Mouse (Mus musculus): Measurements from ENCODE around the gene Tlx3. TPM values are rescaled to one million over a fixed set of nuclear protein-coding genes. Genes with fewer than 3 reads are reported as not detected.

Gene Tlx3
- 0.18 TPM in 1 of 2 replicates, not detected in the other for polyA plus RNA-seq (2014; fragmentation: Nextera tagmentation; extraction: Ambion mirVana)

DNA sequence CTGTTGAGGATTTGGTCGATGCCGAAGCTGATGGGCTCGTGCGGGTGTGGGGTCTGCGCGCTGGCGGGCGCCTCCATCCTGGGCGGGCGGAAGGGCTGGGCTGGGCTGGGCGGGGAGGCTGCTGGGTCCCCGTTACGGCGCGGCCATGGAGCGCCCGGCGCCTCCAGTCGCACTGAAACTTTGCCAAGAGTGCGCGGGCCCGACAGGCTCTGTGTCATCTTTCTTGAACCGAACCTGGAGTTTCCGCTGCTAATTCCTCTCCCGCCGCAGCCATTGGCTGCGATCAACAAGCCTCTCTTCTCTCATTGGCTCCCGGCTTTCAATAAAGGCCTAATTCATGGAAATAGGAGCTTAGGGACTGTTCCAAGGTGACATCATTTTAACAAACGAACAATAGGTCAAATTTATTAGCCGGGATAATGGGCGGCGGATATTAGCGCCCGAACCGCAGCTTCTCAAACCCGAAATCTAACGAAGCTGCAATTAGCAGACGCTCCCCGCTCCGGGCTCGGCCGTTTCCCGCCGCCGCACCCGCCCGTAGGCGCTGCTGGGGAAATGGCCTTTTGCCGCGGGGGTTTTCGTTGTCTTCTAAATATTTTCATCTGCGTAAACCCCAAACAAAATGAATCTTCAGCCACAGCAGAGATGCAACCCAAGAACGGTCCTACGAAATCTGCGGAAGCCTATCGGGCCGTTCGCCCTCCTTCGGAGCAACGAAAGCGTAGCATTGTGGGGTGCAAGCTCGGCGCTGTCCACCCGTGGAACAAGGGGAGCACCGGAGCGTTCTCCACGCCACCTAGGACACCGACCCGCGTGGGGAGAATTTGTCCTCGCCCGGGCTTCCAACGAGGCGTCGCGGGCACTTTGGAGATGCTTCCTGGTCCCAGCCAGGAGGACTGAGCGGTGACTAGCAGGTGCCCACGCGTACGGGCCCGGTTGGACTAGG is at the start of gene Tlx3:
TSS of gene Tlx3 (minus strand) at position 207 of the 946 bp plus-strand sequence.
- 0 out of 2 replicates have a peak, but pooled peaks have one; percentile 11 for ATAC-seq (ENCODE audit: insufficient number of reproducible peaks, insufficient read depth, low FRiP score, low read depth)
- no peaks in the 10 kb centered on the region for H3K36me3 ChIP-seq (ENCODE audit: control insufficient read depth, insufficient read depth, low read length)
- peak within 1 kb of the TSS; percentile 3 to 23; a peak in 2 of 4 replicates for H3K4me3 ChIP-seq (ENCODE audit: control insufficient read depth in 1 of 2, insufficient read depth in 1 of 2, low read depth in 1 of 2, low read length in 2 of 2)
- H3K27me3 ChIP-seq (ENCODE audit: control insufficient read depth, insufficient read depth, low read length) = peaks cover 98% of the 10 kb centered on the region
- H3K4me1 ChIP-seq (ENCODE audit: control insufficient read depth in 2 of 2, insufficient read depth in 2 of 2, low read length in 2 of 2) = peaks cover 0 to 23% of the 10 kb centered on the region in 2 experiments; a peak in 3 of 4 replicates
- H3K4me2 ChIP-seq (ENCODE audit: low read length) = peak within 1 kb of the TSS; percentile 47
- H3K9ac ChIP-seq (ENCODE audit: low read length) = no peak within 1 kb of the TSS
- H3K9me3 ChIP-seq (ENCODE audit: control insufficient read depth, low read length) = no peaks in the 10 kb centered on the region
- H3K27ac ChIP-seq (replicated peaks in 1 of 2; ENCODE audit: control insufficient read depth in 1 of 2, insufficient read depth in 1 of 2, low read depth in 2 of 2, low read length in 2 of 2) = no peak within 1 kb of the TSS
- WGBS = 1% methylated on average over 78 of the region's 81 CpGs

DNA sequence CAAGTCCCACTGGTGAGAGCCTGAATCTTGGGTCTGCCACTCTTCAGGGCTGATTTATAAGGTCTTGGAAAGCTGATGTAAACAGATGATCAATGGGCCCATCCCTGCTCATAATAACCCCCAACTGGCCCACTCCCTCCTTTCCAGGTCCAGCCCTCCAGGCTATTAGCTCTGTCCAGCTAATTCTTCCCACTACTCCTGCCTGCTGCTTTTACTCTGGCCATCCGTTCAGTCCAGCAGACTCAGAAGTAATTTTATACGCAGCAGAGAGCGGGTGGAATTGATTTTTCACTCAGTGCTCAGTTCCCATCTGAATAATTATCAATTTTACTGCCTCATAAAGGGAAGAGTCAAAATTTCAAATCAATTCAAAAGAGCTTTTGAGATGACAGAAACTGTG is 36.9 kb upstream of the Tlx3 start:
- H3K36me3 ChIP-seq (ENCODE audit: control insufficient read depth, insufficient read depth, low read length) = no peaks in the 10 kb centered on the region
- 85% methylated on average over 3 of the region's 3 CpGs for WGBS
- no peaks in the 10 kb centered on the region for H3K9me3 ChIP-seq (ENCODE audit: control insufficient read depth, low read length)
- H3K4me2 ChIP-seq (ENCODE audit: low read length) = no peak overlapping the region
- no peaks in the 10 kb centered on the region for H3K27me3 ChIP-seq (ENCODE audit: control insufficient read depth, insufficient read depth, low read length)
- no peak overlapping the region for H3K27ac ChIP-seq (replicated peaks in 1 of 2; ENCODE audit: control insufficient read depth in 1 of 2, insufficient read depth in 1 of 2, low read depth in 2 of 2, low read length in 2 of 2)
- no peaks in the 10 kb centered on the region for H3K4me1 ChIP-seq (ENCODE audit: control insufficient read depth in 2 of 2, insufficient read depth in 2 of 2, low read length in 2 of 2)
- H3K4me3 ChIP-seq (ENCODE audit: control insufficient read depth in 1 of 2, insufficient read depth in 1 of 2, low read depth in 1 of 2, low read length in 2 of 2) = no peak overlapping the region
- ATAC-seq (ENCODE audit: insufficient number of reproducible peaks, insufficient read depth, low FRiP score, low read depth) = no peak
- H3K9ac ChIP-seq (ENCODE audit: low read length) = no peak overlapping the region

DNA sequence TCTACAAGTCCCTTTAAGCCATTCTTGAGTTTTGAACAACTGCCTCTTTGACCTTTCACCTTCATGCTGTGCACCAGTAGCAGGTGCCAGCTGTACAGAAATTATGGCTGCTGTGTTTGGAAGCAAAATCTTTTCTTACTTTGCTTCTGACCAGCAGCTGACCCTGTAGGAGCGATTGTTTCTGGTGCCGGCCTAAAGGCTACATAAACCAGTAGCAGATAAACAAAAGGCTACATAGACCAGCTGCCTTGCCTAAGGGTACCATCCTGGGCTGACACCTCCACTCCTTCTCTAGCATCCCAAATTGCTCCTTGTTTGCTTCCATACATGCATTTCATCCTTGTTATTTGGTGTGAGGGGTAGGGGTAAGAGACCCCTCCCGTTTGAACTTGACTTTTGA is 30.7 kb upstream of the Tlx3 start:
- no peak overlapping the region for H3K4me2 ChIP-seq (ENCODE audit: low read length)
- no peaks in the 10 kb centered on the region for H3K4me1 ChIP-seq (ENCODE audit: control insufficient read depth in 2 of 2, insufficient read depth in 2 of 2, low read length in 2 of 2)
- H3K36me3 ChIP-seq (ENCODE audit: control insufficient read depth, insufficient read depth, low read length) = no peaks in the 10 kb centered on the region
- no peak overlapping the region for H3K4me3 ChIP-seq (ENCODE audit: control insufficient read depth in 1 of 2, insufficient read depth in 1 of 2, low read depth in 1 of 2, low read length in 2 of 2)
- H3K9me3 ChIP-seq (ENCODE audit: control insufficient read depth, low read length) = no peaks in the 10 kb centered on the region
- H3K27me3 ChIP-seq (ENCODE audit: control insufficient read depth, insufficient read depth, low read length) = no peaks in the 10 kb centered on the region
- ATAC-seq (ENCODE audit: insufficient number of reproducible peaks, insufficient read depth, low FRiP score, low read depth) = no peak
- 71% methylated on average over 3 of the region's 3 CpGs for WGBS
- no peak overlapping the region for H3K27ac ChIP-seq (replicated peaks in 1 of 2; ENCODE audit: control insufficient read depth in 1 of 2, insufficient read depth in 1 of 2, low read depth in 2 of 2, low read length in 2 of 2)
- no peak overlapping the region for H3K9ac ChIP-seq (ENCODE audit: low read length)

DNA sequence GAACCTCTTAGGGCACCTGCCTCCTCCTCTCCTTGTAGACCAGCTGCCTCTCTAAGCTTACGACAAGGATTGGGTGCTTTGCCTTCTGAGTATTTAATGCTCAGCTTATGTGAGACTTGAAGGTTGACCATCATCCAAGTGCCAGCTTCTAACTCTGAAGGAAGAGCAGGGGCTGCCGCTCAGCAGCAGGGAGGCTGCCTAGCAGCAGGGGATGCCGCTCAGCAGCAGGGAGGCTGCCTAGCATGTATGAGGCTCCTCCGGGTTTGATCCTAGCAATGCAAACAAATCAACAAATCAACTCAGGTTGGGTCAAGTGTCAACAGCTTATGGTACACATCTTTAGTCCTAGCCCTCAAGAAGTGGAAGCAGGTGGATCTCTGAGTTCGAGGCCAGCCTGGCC is 28.7 kb upstream of the Tlx3 start:
- WGBS = 66% methylated on average over 5 of the region's 5 CpGs

DNA sequence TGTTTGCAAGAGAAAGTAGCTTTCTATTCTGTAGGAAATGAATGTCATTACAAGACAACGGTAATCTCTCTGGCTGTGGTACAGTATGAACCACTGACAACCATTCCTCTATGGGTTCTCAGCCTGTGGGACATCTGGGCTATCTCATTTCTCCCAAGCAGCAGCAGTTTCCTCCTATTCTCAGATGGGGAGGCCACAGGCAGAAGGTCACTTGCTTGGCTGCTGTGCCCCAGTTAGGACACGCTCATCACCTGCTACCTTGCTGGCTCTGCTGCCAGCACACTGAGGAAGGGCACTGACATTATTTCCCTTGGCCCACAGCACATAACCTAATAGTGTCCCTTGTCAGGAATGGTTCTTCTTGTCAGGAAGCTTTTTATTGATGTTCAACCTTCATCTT is 24.8 kb upstream of the Tlx3 start:
- Histone ChIP-seq H3K4me2 (ENCODE audit: low read length) (no peak overlapping the region), H3K27ac (replicated peaks in 1 of 2; ENCODE audit: control insufficient read depth in 1 of 2, insufficient read depth in 1 of 2, low read depth in 2 of 2, low read length in 2 of 2) (no peak overlapping the region), H3K9me3 (ENCODE audit: control insufficient read depth, low read length) (no peaks in the 10 kb centered on the region), H3K4me1 (ENCODE audit: control insufficient read depth in 2 of 2, insufficient read depth in 2 of 2, low read length in 2 of 2) (no peaks in the 10 kb centered on the region), H3K36me3 (ENCODE audit: control insufficient read depth, insufficient read depth, low read length) (no peaks in the 10 kb centered on the region), H3K27me3 (ENCODE audit: control insufficient read depth, insufficient read depth, low read length) (no peaks in the 10 kb centered on the region), H3K9ac (ENCODE audit: low read length) (no peak overlapping the region), H3K4me3 (ENCODE audit: control insufficient read depth in 1 of 2, insufficient read depth in 1 of 2, low read depth in 1 of 2, low read length in 2 of 2) (no peak overlapping the region)
- no peak for ATAC-seq (ENCODE audit: insufficient number of reproducible peaks, insufficient read depth, low FRiP score, low read depth)
- WGBS = 87% methylated on average over 2 of the region's 2 CpGs

More for the DNA sequence above, 28.7 kb upstream of the Tlx3 start:
- H3K36me3 ChIP-seq (ENCODE audit: control insufficient read depth, insufficient read depth, low read length) = no peaks in the 10 kb centered on the region
- H3K4me3 ChIP-seq (ENCODE audit: control insufficient read depth in 1 of 2, insufficient read depth in 1 of 2, low read depth in 1 of 2, low read length in 2 of 2) = no peak overlapping the region
- H3K4me1 ChIP-seq (ENCODE audit: control insufficient read depth in 2 of 2, insufficient read depth in 2 of 2, low read length in 2 of 2) = no peaks in the 10 kb centered on the region
- H3K27ac ChIP-seq (replicated peaks in 1 of 2; ENCODE audit: control insufficient read depth in 1 of 2, insufficient read depth in 1 of 2, low read depth in 2 of 2, low read length in 2 of 2) = no peak overlapping the region
- H3K27me3 ChIP-seq (ENCODE audit: control insufficient read depth, insufficient read depth, low read length) = no peaks in the 10 kb centered on the region
- ATAC-seq (ENCODE audit: insufficient number of reproducible peaks, insufficient read depth, low FRiP score, low read depth) = no peak
- H3K4me2 ChIP-seq (ENCODE audit: low read length) = no peak overlapping the region
- H3K9me3 ChIP-seq (ENCODE audit: control insufficient read depth, low read length) = no peaks in the 10 kb centered on the region
- H3K9ac ChIP-seq (ENCODE audit: low read length) = no peak overlapping the region

DNA sequence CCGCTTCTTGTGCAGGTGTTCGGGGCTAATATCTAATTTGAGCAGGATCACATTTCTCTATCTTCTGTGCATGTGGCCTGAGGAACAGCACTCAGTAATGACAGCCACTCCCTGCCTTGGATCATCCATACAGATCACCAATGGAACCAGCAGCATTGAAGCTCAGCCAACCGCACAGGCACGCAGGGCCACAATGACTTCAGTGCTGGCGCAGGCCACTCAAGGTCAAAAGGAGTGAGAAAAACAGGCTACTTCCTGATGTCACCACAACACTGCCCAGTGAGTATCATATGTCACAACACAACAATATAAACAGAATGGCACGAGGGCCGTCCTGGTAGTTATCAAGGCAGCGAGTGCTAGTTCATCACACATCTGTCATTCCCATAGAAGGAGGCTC is 23.1 kb upstream of the Tlx3 start:
- no peak for ATAC-seq (ENCODE audit: insufficient number of reproducible peaks, insufficient read depth, low FRiP score, low read depth)
- Histone ChIP-seq H3K27me3 (ENCODE audit: control insufficient read depth, insufficient read depth, low read length) (no peaks in the 10 kb centered on the region), H3K4me3 (ENCODE audit: control insufficient read depth in 1 of 2, insufficient read depth in 1 of 2, low read depth in 1 of 2, low read length in 2 of 2) (no peak overlapping the region), H3K9me3 (ENCODE audit: control insufficient read depth, low read length) (no peaks in the 10 kb centered on the region), H3K4me1 (ENCODE audit: control insufficient read depth in 2 of 2, insufficient read depth in 2 of 2, low read length in 2 of 2) (peaks cover 3 to 5% of the 10 kb centered on the region in 2 experiments; a peak in 2 of 4 replicates), H3K4me2 (ENCODE audit: low read length) (no peak overlapping the region), H3K27ac (replicated peaks in 1 of 2; ENCODE audit: control insufficient read depth in 1 of 2, insufficient read depth in 1 of 2, low read depth in 2 of 2, low read length in 2 of 2) (no peak overlapping the region), H3K9ac (ENCODE audit: low read length) (no peak overlapping the region), H3K36me3 (ENCODE audit: control insufficient read depth, insufficient read depth, low read length) (no peaks in the 10 kb centered on the region)
- 76% methylated on average over 8 of the region's 8 CpGs for WGBS

DNA sequence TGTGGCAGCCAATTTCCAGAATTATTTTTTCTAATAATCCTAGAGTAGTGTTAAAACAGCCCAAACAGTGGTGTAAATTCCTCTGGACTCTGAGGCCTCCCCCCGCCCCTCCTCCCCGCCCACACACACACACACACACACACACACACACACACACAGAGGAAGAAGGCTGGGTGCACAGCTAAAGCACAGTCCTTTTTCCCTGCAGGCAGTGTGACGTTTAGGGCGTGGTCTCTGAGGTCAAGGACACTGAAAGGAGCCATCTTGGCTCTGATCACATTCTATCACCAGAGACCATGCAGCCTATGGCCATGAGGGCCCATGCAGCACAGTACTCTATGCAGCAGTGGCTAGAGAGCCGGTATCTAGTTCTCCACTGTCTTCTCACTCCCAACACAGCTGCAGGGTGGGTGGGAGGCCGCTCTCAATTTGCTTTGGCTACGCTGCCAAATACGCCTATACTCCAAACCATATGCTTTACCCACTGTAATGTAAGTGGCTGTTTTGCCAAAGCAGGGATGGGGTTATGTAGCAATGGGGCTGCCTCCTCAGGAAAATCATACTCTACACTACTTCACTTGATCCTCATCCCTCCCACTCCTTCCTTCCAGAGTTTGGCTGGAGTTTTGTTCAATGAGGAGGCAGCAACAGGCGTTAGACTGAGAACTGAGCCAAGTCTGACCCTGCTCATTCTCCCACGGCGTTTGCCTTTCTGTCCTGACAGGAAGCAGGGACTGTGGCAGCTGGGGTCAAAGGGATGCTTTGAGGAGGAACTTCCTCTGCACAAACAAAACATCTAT is 18.4 kb upstream of the Tlx3 start:
- Histone ChIP-seq H3K4me3 (ENCODE audit: control insufficient read depth in 1 of 2, insufficient read depth in 1 of 2, low read depth in 1 of 2, low read length in 2 of 2) (no peak overlapping the region), H3K9ac (ENCODE audit: low read length) (no peak overlapping the region), H3K9me3 (ENCODE audit: control insufficient read depth, low read length) (no peaks in the 10 kb centered on the region), H3K27ac (replicated peaks in 1 of 2; ENCODE audit: control insufficient read depth in 1 of 2, insufficient read depth in 1 of 2, low read depth in 2 of 2, low read length in 2 of 2) (peak overlapping the region; percentile 26 to 49; a peak in 3 of 4 replicates), H3K27me3 (ENCODE audit: control insufficient read depth, insufficient read depth, low read length) (no peaks in the 10 kb centered on the region), H3K4me1 (ENCODE audit: control insufficient read depth in 2 of 2, insufficient read depth in 2 of 2, low read length in 2 of 2) (peaks cover 8 to 14% of the 10 kb centered on the region in 2 experiments), H3K36me3 (ENCODE audit: control insufficient read depth, insufficient read depth, low read length) (no peaks in the 10 kb centered on the region), H3K4me2 (ENCODE audit: low read length) (no peak overlapping the region)
- 66% methylated on average over 11 of the region's 11 CpGs for WGBS
- ATAC-seq (ENCODE audit: insufficient number of reproducible peaks, insufficient read depth, low FRiP score, low read depth) = no peak

Data from heart, embryonic 14.5 days (tissue).